Mouse (Mus musculus) liver, postnatal 0 days (tissue): ENCODE data around the gene Tspan11. TPM values are rescaled to one million over a fixed set of nuclear protein-coding genes. Genes with fewer than 3 reads are reported as not detected.

Experiments
- ATAC-seq: fragments of 200-750 bp; cut with Nextera tagmentation; 2 replicates; pipeline ENCODE4 v1.8.0; 2017; ENCODE audit warnings: mild to moderate bottlenecking, moderate library complexity
- DNase-seq: peaks from one replicate; pipeline ENCODE4 v3.0.0-alpha.2; 2016
- H3K27ac ChIP-seq: fragments of 300-500 bp; sonication (generic); 2 replicates; pipeline ENCODE4 v1.5.1; 2014; ENCODE audit warnings: antibody characterized with exemption, moderate library complexity, mild to moderate bottlenecking, low read depth
- H3K27me3 ChIP-seq: fragments of 300-500 bp; sonication (generic); 2 replicates; pipeline ENCODE4 v1.6.1; 2014; ENCODE audit warnings: low read length, control low read depth, mixed read lengths; ENCODE audit not compliant: insufficient read depth
- H3K36me3 ChIP-seq: fragments of 300-500 bp; sonication (generic); replicated peaks from 2 replicates; pipeline ENCODE4 v1.6.1; 2014; ENCODE audit warnings: mild to moderate bottlenecking, control low read depth, low read length, moderate library complexity, mixed read lengths; ENCODE audit not compliant: insufficient read depth
- H3K4me1 ChIP-seq: fragments of 300-500 bp; sonication (generic); 2 replicates; pipeline ENCODE4 v1.6.1; 2014; ENCODE audit warnings: antibody characterized with exemption, mild to moderate bottlenecking, control low read depth; ENCODE audit not compliant: insufficient read depth
- H3K4me2 ChIP-seq: fragments of 300-500 bp; sonication (generic); 2 replicates; pipeline ENCODE4 v1.6.1; 2014; ENCODE audit warnings: low read depth, mild to moderate bottlenecking, low read length, moderate library complexity, mixed read lengths
- H3K4me3 ChIP-seq: fragments of 300-500 bp; sonication (generic); 2 replicates; pipeline ENCODE4 v1.5.1; 2014; ENCODE audit warnings: low read depth, low read length
- H3K9ac ChIP-seq: fragments of 300-500 bp; sonication (generic); replicated peaks from 2 replicates; pipeline ENCODE4 v1.6.1; 2014; ENCODE audit warnings: mild to moderate bottlenecking, moderate library complexity
- H3K9me3 ChIP-seq: fragments of 300-500 bp; sonication (generic); 2 replicates; pipeline ENCODE4 v1.6.1; 2016; ENCODE audit warnings: mild to moderate bottlenecking, control low read depth, low read length, mixed read lengths
- CTCF ChIP-seq: sonication (generic); IDR thresholded peaks from 2 replicates; pipeline ENCODE4 v1.5.1; 2016; ENCODE audit warnings: antibody characterized with exemption, low read depth
- EP300 ChIP-seq: IDR thresholded peaks from 2 replicates; pipeline ENCODE4 v1.6.1; 2016; ENCODE audit warnings: antibody characterized with exemption, low read depth, mild to moderate bottlenecking
- WGBS: fragments of 180-500 bp; shearing (Covaris S2); extraction: QIAGEN DNeasy Blood & Tissue Kit; methylation state at CpG from one replicate; pipeline ENCODE4 v1.1.7; 2014; ENCODE audit not compliant: insufficient replicate concordance; 5-methylcytosine and 5-hydroxymethylcytosine counted together
- polyA plus RNA-seq: library from polyadenylated mRNA; unstranded; fragments of >200 nt; fragmentation: Nextera tagmentation; extraction: Ambion mirVana; gene quantifications from 2 replicates; pipeline ENCODE4 v1.2.1, GENCODE M21; 2015

Gene Tspan11
- polyA plus RNA-seq, 1 experiment from 2014 or later, result 0.38 TPM

GRCm38 (mm10) chr6:127849496-127849895, 37.9 kb upstream of the Tspan11 start:
- TF ChIP-seq CTCF (no peak), EP300 (no peak)
- Histone ChIP-seq H3K9ac (no peak overlapping the region), H3K27ac (no peak overlapping the region), H3K4me2 (no peak overlapping the region), H3K9me3 (no peaks in the 10 kb centered on the region), H3K4me3 (no peak overlapping the region), H3K4me1 (no peaks in the 10 kb centered on the region), H3K36me3 (no peaks in the 10 kb centered on the region), H3K27me3 (no peaks in the 10 kb centered on the region)
- DNase-seq, result no peak
- 65% methylated on average over 6 of the region's 6 CpGs for WGBS
- no peak for ATAC-seq

GRCm38 (mm10) chr6:127851611-127852010, 35.8 kb upstream of the Tspan11 start:
- TF ChIP-seq CTCF (no peak), EP300 (no peak)
- no peak overlapping the region for H3K4me2 ChIP-seq
- DNase-seq, result no peak
- H3K4me3 ChIP-seq, result no peak overlapping the region
- WGBS, result 70% methylated on average over 4 of the region's 4 CpGs
- H3K9ac ChIP-seq, result no peak overlapping the region
- no peaks in the 10 kb centered on the region for H3K4me1 ChIP-seq
- no peak for ATAC-seq
- no peaks in the 10 kb centered on the region for H3K9me3 ChIP-seq
- no peak overlapping the region for H3K27ac ChIP-seq
- H3K36me3 ChIP-seq, result no peaks in the 10 kb centered on the region
- no peaks in the 10 kb centered on the region for H3K27me3 ChIP-seq

- TF ChIP-seq EP300 (no peak), CTCF (no peak)
- no peaks in the 10 kb centered on the region for H3K27me3 ChIP-seq
- H3K4me1 ChIP-seq, result no peaks in the 10 kb centered on the region
- ATAC-seq, result no peak
- H3K9me3 ChIP-seq, result no peaks in the 10 kb centered on the region
- no peak overlapping the region for H3K27ac ChIP-seq
- H3K9ac ChIP-seq, result no peak overlapping the region
- H3K4me2 ChIP-seq, result no peak overlapping the region
- WGBS, result 76% methylated on average over 7 of the region's 7 CpGs
- H3K36me3 ChIP-seq, result no peaks in the 10 kb centered on the region
- H3K4me3 ChIP-seq, result no peak overlapping the region
- DNase-seq, result no peak
Measured at GRCm38 (mm10) chr6:127853241-127853640, 34.1 kb upstream of the Tspan11 start.

GRCm38 (mm10) chr6:127853771-127854687, 33.4 kb upstream of the Tspan11 start:
- 21% methylated on average over 16 of the region's 16 CpGs for WGBS
- no peak for ATAC-seq
- Histone ChIP-seq H3K4me3 (no peak overlapping the region), H3K9me3 (no peaks in the 10 kb centered on the region), H3K27ac (no peak overlapping the region), H3K27me3 (no peaks in the 10 kb centered on the region), H3K4me1 (no peaks in the 10 kb centered on the region), H3K36me3 (no peaks in the 10 kb centered on the region), H3K4me2 (no peak overlapping the region; the same call in 1 of the 2 replicates), H3K9ac (no peak overlapping the region)
- DNase-seq, result no peak
- TF ChIP-seq EP300 (no peak), CTCF (no peak)

GRCm38 (mm10) chr6:127854688-127855013, 32.7 kb upstream of the Tspan11 start:
- DNase-seq, result no peak
- Histone ChIP-seq H3K4me2 (no peak overlapping the region), H3K4me1 (no peaks in the 10 kb centered on the region), H3K9ac (no peak overlapping the region), H3K36me3 (no peaks in the 10 kb centered on the region), H3K4me3 (no peak overlapping the region), H3K9me3 (no peaks in the 10 kb centered on the region), H3K27me3 (no peaks in the 10 kb centered on the region), H3K27ac (no peak overlapping the region)
- TF ChIP-seq EP300, result no peak
- TF ChIP-seq CTCF, result no peak
- whole genome bisulfite sequencing, result 79% methylated on average over 2 of the region's 2 CpGs
- no peak for ATAC-seq

GRCm38 (mm10) chr6:127855711-127856295, 31.6 kb upstream of the Tspan11 start:
- Histone ChIP-seq H3K27ac (no peak overlapping the region), H3K9ac (no peak overlapping the region), H3K4me1 (no peaks in the 10 kb centered on the region), H3K4me3 (no peak overlapping the region), H3K36me3 (no peaks in the 10 kb centered on the region), H3K4me2 (no peak overlapping the region), H3K27me3 (no peaks in the 10 kb centered on the region), H3K9me3 (no peaks in the 10 kb centered on the region)
- ATAC-seq, result no peak
- no peak for TF ChIP-seq CTCF
- TF ChIP-seq EP300, result no peak
- DNase-seq, result no peak
- WGBS, result 61% methylated on average over 9 of the region's 9 CpGs
